Mouse (Mus musculus): ENCODE results near the gene Sart3. TPM values are rescaled to one million over a fixed set of nuclear protein-coding genes. Genes with fewer than 3 reads are reported as not detected.

Gene Sart3
- polyA plus RNA-seq, 1 experiment from 2014 or later = 47.9 TPM

GRCm38 (mm10) chr5:113734376-113734775 lies 37.9 kb downstream of the Sart3 start:
- Histone ChIP-seq H3K4me3 (replicated peaks) (no peak overlapping the region), H3K4me1 (peaks cover 18% of the 10 kb centered on the region), H3K9ac (no peak overlapping the region), H3K4me2 (replicated peaks) (no peak overlapping the region), H3K9me3 (replicated peaks) (no peaks in the 10 kb centered on the region), H3K27ac (replicated peaks) (no peak overlapping the region), H3K27me3 (no peaks in the 10 kb centered on the region), H3K36me3 (peaks cover 17% of the 10 kb centered on the region)
- 66% methylated on average over 5 of the region's 5 CpGs for WGBS
- no peak for ATAC-seq (ENCODE audit: insufficient number of reproducible peaks, low FRiP score, low TSS enrichment, low read depth)

DNA sequence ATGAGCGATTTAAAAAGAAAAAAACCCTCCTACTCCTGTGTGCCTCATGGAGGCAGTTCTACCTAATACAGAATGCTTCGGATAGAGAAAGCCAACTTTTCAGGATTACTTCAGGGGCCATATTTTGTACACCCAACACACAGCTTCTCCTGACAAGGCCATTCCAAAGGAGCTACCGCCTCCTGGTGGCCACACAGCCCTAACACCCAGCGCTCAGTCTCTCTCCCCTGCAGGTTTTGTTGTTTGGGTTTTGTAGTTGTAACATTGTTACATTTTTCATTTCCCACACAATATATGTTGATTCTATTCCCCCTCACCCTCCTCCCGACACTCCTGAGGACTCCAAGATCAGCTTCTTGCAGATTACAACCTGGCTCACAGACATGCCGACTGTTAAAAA lies 40.1 kb downstream of the Sart3 start:
- WGBS = 25% methylated on average over 6 of the region's 6 CpGs
- Histone ChIP-seq H3K9ac (no peak overlapping the region), H3K36me3 (no peaks in the 10 kb centered on the region; the same call in 1 of the 2 replicates), H3K4me3 (replicated peaks) (no peak overlapping the region), H3K27ac (replicated peaks) (no peak overlapping the region), H3K4me1 (peaks cover 16% of the 10 kb centered on the region), H3K27me3 (no peaks in the 10 kb centered on the region), H3K9me3 (replicated peaks) (no peaks in the 10 kb centered on the region), H3K4me2 (replicated peaks) (no peak overlapping the region)
- no peak for ATAC-seq (ENCODE audit: insufficient number of reproducible peaks, low FRiP score, low TSS enrichment, low read depth)

DNA sequence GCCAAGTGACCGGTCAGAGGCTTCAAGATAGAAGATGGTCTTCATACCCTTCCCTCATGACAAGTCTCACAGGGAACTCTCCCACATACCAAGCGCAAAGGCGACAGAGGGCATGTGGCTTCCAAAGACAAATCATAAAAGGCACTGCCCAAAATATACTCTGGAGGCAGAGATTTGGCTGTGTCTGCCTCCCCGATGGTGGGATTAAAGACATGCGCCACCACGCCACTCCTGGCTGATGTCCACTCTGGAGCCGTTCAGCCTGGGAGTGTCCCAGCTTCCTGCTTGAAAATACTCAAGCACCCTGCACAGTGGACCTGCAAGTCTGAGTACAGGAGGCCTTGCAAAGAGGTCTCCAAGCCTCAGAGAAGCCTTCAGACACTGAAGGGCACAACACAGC lies 41.1 kb downstream of the Sart3 start:
- no peak for ATAC-seq (ENCODE audit: insufficient number of reproducible peaks, low FRiP score, low TSS enrichment, low read depth)
- Histone ChIP-seq H3K27ac (replicated peaks) (no peak overlapping the region), H3K9me3 (replicated peaks) (no peaks in the 10 kb centered on the region), H3K27me3 (no peaks in the 10 kb centered on the region), H3K9ac (no peak overlapping the region), H3K4me3 (replicated peaks) (no peak overlapping the region), H3K36me3 (no peaks in the 10 kb centered on the region), H3K4me2 (replicated peaks) (no peak overlapping the region), H3K4me1 (peaks cover 6% of the 10 kb centered on the region)
- 86% methylated on average over 7 of the region's 7 CpGs for WGBS

GRCm38 (mm10) chr5:113730641-113731121 lies 41.6 kb downstream of the Sart3 start:
- no peaks in the 10 kb centered on the region for H3K36me3 ChIP-seq
- WGBS = 60% methylated on average over 7 of the region's 7 CpGs

DNA sequence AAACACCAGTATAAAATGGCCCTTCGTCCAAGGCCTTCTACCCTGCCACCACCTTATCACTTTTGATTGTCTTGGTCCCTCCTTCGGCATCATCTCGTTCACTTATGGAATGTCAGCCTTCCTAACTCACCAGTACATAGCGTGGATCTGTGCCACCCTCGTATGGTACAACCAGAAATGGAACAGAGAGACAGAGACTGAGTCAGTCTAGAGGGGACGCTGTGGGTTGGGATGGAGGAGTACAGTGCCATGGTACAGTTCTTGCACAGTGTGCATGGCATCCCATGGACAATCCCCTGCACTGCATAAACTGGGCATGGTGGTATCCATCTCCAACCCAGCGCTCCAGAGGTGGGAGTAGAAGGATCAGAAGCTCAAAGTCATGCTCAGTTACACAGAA lies 43.6 kb downstream of the Sart3 start:
- Histone ChIP-seq H3K9ac (no peak overlapping the region), H3K27ac (replicated peaks) (no peak overlapping the region), H3K4me1 (no peaks in the 10 kb centered on the region), H3K36me3 (no peaks in the 10 kb centered on the region), H3K4me2 (replicated peaks) (no peak overlapping the region), H3K9me3 (replicated peaks) (no peaks in the 10 kb centered on the region), H3K27me3 (no peaks in the 10 kb centered on the region), H3K4me3 (replicated peaks) (no peak overlapping the region)
- no peak for ATAC-seq (ENCODE audit: insufficient number of reproducible peaks, low FRiP score, low TSS enrichment, low read depth)
- WGBS = 82% methylated on average over 7 of the region's 7 CpGs

More at GRCm38 (mm10) chr5:113730641-113731121, 41.6 kb downstream of the Sart3 start:
- Histone ChIP-seq H3K9me3 (replicated peaks) (no peaks in the 10 kb centered on the region), H3K27me3 (no peaks in the 10 kb centered on the region), H3K4me2 (replicated peaks) (no peak overlapping the region), H3K4me3 (replicated peaks) (no peak overlapping the region), H3K9ac (no peak overlapping the region), H3K27ac (replicated peaks) (no peak overlapping the region), H3K4me1 (peaks cover 6% of the 10 kb centered on the region)
- no peak for ATAC-seq (ENCODE audit: insufficient number of reproducible peaks, low FRiP score, low TSS enrichment, low read depth)

DNA sequence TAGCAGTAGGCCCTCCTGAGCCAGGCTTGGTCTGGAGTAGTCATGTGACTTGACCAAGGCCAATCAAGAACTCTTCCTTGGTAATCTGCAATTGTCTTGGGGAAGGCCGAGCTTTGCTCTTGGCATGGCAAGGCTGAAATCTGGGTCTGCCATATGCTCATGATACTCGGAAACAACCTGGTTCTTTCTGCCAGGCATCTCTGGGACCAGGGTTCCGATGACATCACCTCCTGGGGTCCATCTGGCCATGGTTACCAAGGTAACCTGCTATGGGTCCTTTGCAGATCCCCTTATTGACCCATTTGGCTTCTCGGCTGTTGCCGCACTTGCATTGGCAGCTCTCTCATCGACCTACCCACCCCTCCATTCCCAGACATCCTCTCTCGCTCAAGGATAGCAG lies 44.3 kb downstream of the Sart3 start:
- Histone ChIP-seq H3K4me1 (no peaks in the 10 kb centered on the region), H3K9me3 (replicated peaks) (no peaks in the 10 kb centered on the region), H3K4me2 (replicated peaks) (no peak overlapping the region), H3K4me3 (replicated peaks) (no peak overlapping the region), H3K36me3 (no peaks in the 10 kb centered on the region), H3K9ac (no peak overlapping the region), H3K27ac (replicated peaks) (no peak overlapping the region), H3K27me3 (no peaks in the 10 kb centered on the region)
- WGBS = 50% methylated on average over 7 of the region's 7 CpGs
- no peak for ATAC-seq (ENCODE audit: insufficient number of reproducible peaks, low FRiP score, low TSS enrichment, low read depth)

DNA sequence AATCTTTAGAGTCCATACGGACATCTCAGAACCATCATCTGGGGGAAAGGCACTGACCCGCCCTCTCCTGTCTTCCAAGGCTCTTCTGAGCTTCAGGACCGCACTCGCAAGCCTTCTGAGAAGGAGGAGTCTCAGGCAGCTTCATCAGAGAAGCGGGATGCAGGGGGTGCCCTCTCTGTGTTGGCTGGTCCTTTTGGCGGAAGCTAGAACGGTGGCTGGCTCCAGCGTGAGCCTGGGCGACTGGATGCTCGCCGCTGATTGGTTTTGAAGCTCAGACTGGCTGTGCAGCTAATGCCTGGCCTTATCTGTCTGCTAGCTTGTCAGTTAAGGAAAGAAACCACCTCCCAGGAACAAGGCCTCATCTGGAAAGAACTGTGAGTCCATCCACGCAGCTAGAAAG lies 45.1 kb downstream of the Sart3 start:
- no peak for ATAC-seq (ENCODE audit: insufficient number of reproducible peaks, low FRiP score, low TSS enrichment, low read depth)
- no peaks in the 10 kb centered on the region for H3K4me1 ChIP-seq
- no peaks in the 10 kb centered on the region for H3K27me3 ChIP-seq
- no peaks in the 10 kb centered on the region for H3K36me3 ChIP-seq
- H3K27ac ChIP-seq (replicated peaks) = no peak overlapping the region
- H3K4me3 ChIP-seq (replicated peaks) = no peak overlapping the region
- WGBS = 62% methylated on average over 12 of the region's 12 CpGs
- H3K9me3 ChIP-seq (replicated peaks) = 0 out of 2 replicates have a peak, but pooled peaks cover 2% of the 10 kb centered on the region
- H3K9ac ChIP-seq = no peak overlapping the region
- no peak overlapping the region for H3K4me2 ChIP-seq (replicated peaks)

- 62% methylated on average over 6 of the region's 6 CpGs for WGBS
- Histone ChIP-seq H3K9ac (no peak overlapping the region), H3K27me3 (no peaks in the 10 kb centered on the region), H3K4me1 (no peaks in the 10 kb centered on the region), H3K36me3 (no peaks in the 10 kb centered on the region), H3K4me3 (replicated peaks) (no peak overlapping the region), H3K9me3 (replicated peaks) (0 out of 2 replicates have a peak, but pooled peaks cover 4% of the 10 kb centered on the region), H3K27ac (replicated peaks) (no peak overlapping the region), H3K4me2 (replicated peaks) (no peak overlapping the region)
- ATAC-seq (ENCODE audit: insufficient number of reproducible peaks, low FRiP score, low TSS enrichment, low read depth) = no peak
Observed at GRCm38 (mm10) chr5:113726618-113727017, 45.7 kb downstream of the Sart3 start.

DNA sequence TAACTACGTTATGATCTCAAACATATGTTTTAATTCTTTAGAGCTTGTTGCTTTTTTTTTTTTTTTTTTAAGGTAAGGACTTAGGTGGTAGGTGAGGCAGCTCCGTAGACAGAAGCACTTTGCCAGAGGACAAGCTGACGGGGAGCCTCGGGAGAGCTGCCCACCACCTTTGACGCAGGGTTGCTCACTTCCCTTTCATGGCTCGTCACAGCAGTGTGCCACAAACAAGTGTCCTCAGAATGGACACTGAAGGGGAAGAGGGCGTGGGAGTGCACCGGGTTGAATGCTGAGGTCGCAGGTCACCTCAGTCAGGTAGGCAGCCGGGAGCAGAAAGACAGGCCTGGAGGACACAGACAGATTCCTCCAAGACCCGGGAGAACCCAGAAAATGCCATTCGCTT lies 46.9 kb downstream of the Sart3 start:
- Histone ChIP-seq H3K9me3 (replicated peaks) (0 out of 2 replicates have a peak, but pooled peaks cover 4% of the 10 kb centered on the region), H3K4me2 (replicated peaks) (no peak overlapping the region), H3K9ac (no peak overlapping the region), H3K27ac (replicated peaks) (no peak overlapping the region), H3K4me3 (replicated peaks) (no peak overlapping the region), H3K27me3 (no peaks in the 10 kb centered on the region), H3K4me1 (no peaks in the 10 kb centered on the region), H3K36me3 (no peaks in the 10 kb centered on the region)
- ATAC-seq (ENCODE audit: insufficient number of reproducible peaks, low FRiP score, low TSS enrichment, low read depth) = no peak
- 65% methylated on average over 12 of the region's 12 CpGs for WGBS

DNA sequence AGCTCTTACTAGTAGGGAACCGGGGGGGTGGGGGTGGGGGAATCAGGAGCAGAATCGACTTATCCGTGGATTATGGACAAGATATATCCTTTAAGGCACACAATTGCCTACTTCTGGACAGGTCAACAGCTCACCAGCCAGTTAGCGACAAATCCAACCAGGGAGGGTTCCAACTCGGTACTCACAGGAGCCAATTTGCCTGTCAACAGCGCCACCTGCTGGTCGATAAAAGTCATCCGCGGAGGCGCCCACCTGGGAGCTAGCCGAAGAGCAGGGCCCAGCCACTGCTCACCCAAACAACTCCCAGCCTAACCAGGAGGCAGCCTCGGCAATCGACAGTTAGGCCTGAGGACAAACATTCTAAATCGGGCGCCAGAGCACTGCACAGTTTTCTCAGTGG lies 47.9 kb downstream of the Sart3 start, which contains the start of gene 1700069L16Rik:
1700069L16Rik (minus strand) TSS at position 327 of the 400 bp plus-strand sequence.
- H3K4me2 ChIP-seq (replicated peaks) = no peak within 1 kb of the TSS
- no peak for ATAC-seq (ENCODE audit: insufficient number of reproducible peaks, low FRiP score, low TSS enrichment, low read depth)
- no peaks in the 10 kb centered on the region for H3K27me3 ChIP-seq
- H3K36me3 ChIP-seq = no peaks in the 10 kb centered on the region
- no peak within 1 kb of the TSS for H3K9ac ChIP-seq
- 4% methylated on average over 15 of the region's 15 CpGs for WGBS
- H3K27ac ChIP-seq (replicated peaks) = no peak within 1 kb of the TSS
- 0 out of 2 replicates have a peak, but pooled peaks cover 4% of the 10 kb centered on the region for H3K9me3 ChIP-seq (replicated peaks)
- no peaks in the 10 kb centered on the region for H3K4me1 ChIP-seq
- no peak within 1 kb of the TSS for H3K4me3 ChIP-seq (replicated peaks)

GRCm38 (mm10) chr5:113723567-113724237 lies 48.6 kb downstream of the Sart3 start:
- H3K36me3 ChIP-seq = no peaks in the 10 kb centered on the region
- no peak overlapping the region for H3K27ac ChIP-seq (replicated peaks)
- H3K9ac ChIP-seq = no peak overlapping the region
- no peak overlapping the region for H3K4me2 ChIP-seq (replicated peaks)
- 33% methylated on average over 8 of the region's 8 CpGs for WGBS
- no peaks in the 10 kb centered on the region for H3K4me1 ChIP-seq
- no peak overlapping the region for H3K4me3 ChIP-seq (replicated peaks)
- no peak for ATAC-seq (ENCODE audit: insufficient number of reproducible peaks, low FRiP score, low TSS enrichment, low read depth)
- no peaks in the 10 kb centered on the region for H3K27me3 ChIP-seq
- 0 out of 2 replicates have a peak, but pooled peaks cover 4% of the 10 kb centered on the region for H3K9me3 ChIP-seq (replicated peaks)
